Comparison of ENCODE assay signal across 20 mouse cellular contexts in genomic region chr11:4762511-4762910, GRCm38 (mm10). TPM values are rescaled to one million over a fixed set of nuclear protein-coding genes. Genes with fewer than 3 reads are reported as not detected.
DNase-seq lines count a peak whose midpoint lies in the region; ATAC-seq lines count a peak whose summit lies in the region.
"Had no signal": no experiment of that assay in that cellular context is flagged by ENCODE, and none has a peak within 500 bp of the region (broad histone marks: within the 10 kb centered on the region; RNA-seq: fewer than 3 reads in every experiment).

No protein-coding gene starts in this region.

- ATAC-seq in neural tube, embryonic 11.5 days (ENCODE audit: insufficient read depth, low FRiP score, low TSS enrichment) = no peak
- no peak for ATAC-seq in hindbrain, embryonic 12.5 days (ENCODE audit: low FRiP score)
- ATAC-seq in midbrain, embryonic 15.5 days (replicated peaks) = peak; percentile 5; the same call in 1 of the 2 replicates
- no peak for ATAC-seq in kidney, embryonic 14.5 days (ENCODE audit: low FRiP score, low TSS enrichment)
- no peak for ATAC-seq in heart, embryonic 12.5 days (ENCODE audit: insufficient number of reproducible peaks, low FRiP score)

- H3K27ac ChIP-seq in neural tube, embryonic 11.5 days (ENCODE audit: low read depth, low read length) = 0 out of 2 replicates have a peak overlapping the region, but pooled peaks have one; percentile 14
- peak overlapping the region; percentile 82 for H3K27ac ChIP-seq in hindbrain, embryonic 12.5 days
- H3K27ac ChIP-seq in midbrain, embryonic 15.5 days = peak overlapping the region; percentile 75
- no peak overlapping the region for H3K27ac ChIP-seq in kidney, embryonic 14.5 days (ENCODE audit: low read depth, low read length)
- H3K27ac ChIP-seq in heart, embryonic 12.5 days (ENCODE audit: poor library complexity, severe bottlenecking) = no peak overlapping the region
- H3K27ac ChIP-seq: embryonic facial prominence, embryonic 12.5 days; stomach, postnatal 0 days had no signal

- intact Hi-C loops in gastrocnemius, postnatal 14 days (cut with DNase I; ENCODE audit: low total_unique reads) = no loop called here

- H3K4me1 ChIP-seq in neural tube, embryonic 11.5 days (ENCODE audit: control insufficient read depth, insufficient read depth, low read length) = peaks cover 6% of the 10 kb centered on the region; the same call in 1 of the 2 replicates
- peaks cover 37% of the 10 kb centered on the region for H3K4me1 ChIP-seq in hindbrain, embryonic 12.5 days
- peaks cover 31% of the 10 kb centered on the region for H3K4me1 ChIP-seq in midbrain, embryonic 15.5 days
- H3K4me1 ChIP-seq in kidney, embryonic 14.5 days (ENCODE audit: control insufficient read depth, insufficient read depth, low read length) = no peaks in the 10 kb centered on the region
- H3K4me1 ChIP-seq in heart, embryonic 12.5 days (replicated peaks) = peaks cover 10% of the 10 kb centered on the region
- H3K4me1 ChIP-seq: embryonic facial prominence, embryonic 12.5 days had no signal

- no peaks in the 10 kb centered on the region for H3K36me3 ChIP-seq in neural tube, embryonic 11.5 days (ENCODE audit: control insufficient read depth, insufficient read depth, low read length)
- H3K36me3 ChIP-seq in hindbrain, embryonic 12.5 days = peaks cover 10% of the 10 kb centered on the region; the same call in 1 of the 2 replicates
- no peaks in the 10 kb centered on the region for H3K36me3 ChIP-seq in midbrain, embryonic 15.5 days (replicated peaks)
- H3K36me3 ChIP-seq in kidney, embryonic 14.5 days (ENCODE audit: control insufficient read depth, insufficient read depth, low read length) = no peaks in the 10 kb centered on the region; the same call in 1 of the 2 replicates
- H3K36me3 ChIP-seq in heart, embryonic 12.5 days = no peaks in the 10 kb centered on the region; the same call in 1 of the 2 replicates

- H3K4me2 ChIP-seq in neural tube, embryonic 11.5 days (ENCODE audit: low read depth) = no peak overlapping the region
- no peak overlapping the region for H3K4me2 ChIP-seq in hindbrain, embryonic 12.5 days (replicated peaks)
- no peak overlapping the region for H3K4me2 ChIP-seq in midbrain, embryonic 15.5 days
- no peak overlapping the region for H3K4me2 ChIP-seq in kidney, embryonic 14.5 days (replicated peaks; ENCODE audit: low read depth, low read length)
- H3K4me2 ChIP-seq in heart, embryonic 12.5 days = no peak overlapping the region
- H3K4me2 ChIP-seq: embryonic facial prominence, embryonic 12.5 days; liver, embryonic 11.5 days had no signal

- no peak overlapping the region for H3K9ac ChIP-seq in neural tube, embryonic 11.5 days (ENCODE audit: low read length)
- H3K9ac ChIP-seq in hindbrain, embryonic 12.5 days = no peak overlapping the region
- no peak overlapping the region for H3K9ac ChIP-seq in midbrain, embryonic 15.5 days
- no peak overlapping the region for H3K9ac ChIP-seq in kidney, embryonic 14.5 days (ENCODE audit: low read depth, low read length)
- H3K9ac ChIP-seq in heart, embryonic 12.5 days = no peak overlapping the region
- H3K9ac ChIP-seq: embryonic facial prominence, embryonic 12.5 days had no signal

- H3K9me3 ChIP-seq in neural tube, embryonic 11.5 days (ENCODE audit: control insufficient read depth, low read length) = no peaks in the 10 kb centered on the region
- H3K9me3 ChIP-seq in hindbrain, embryonic 12.5 days (replicated peaks) = no peaks in the 10 kb centered on the region
- H3K9me3 ChIP-seq in midbrain, embryonic 15.5 days = no peaks in the 10 kb centered on the region
- H3K9me3 ChIP-seq in kidney, embryonic 14.5 days (ENCODE audit: control insufficient read depth, low read length) = no peaks in the 10 kb centered on the region
- H3K9me3 ChIP-seq in heart, embryonic 12.5 days (replicated peaks) = no peaks in the 10 kb centered on the region
- H3K9me3 ChIP-seq: embryonic facial prominence, embryonic 12.5 days had no signal

- WGBS in neural tube, embryonic 11.5 days = 13% methylated on average over 2 of the region's 2 CpGs
- WGBS in hindbrain, embryonic 12.5 days = 14% methylated on average over 2 of the region's 2 CpGs
- WGBS in midbrain, embryonic 15.5 days = 23% methylated on average over 2 of the region's 2 CpGs
- 17% methylated on average over 2 of the region's 2 CpGs for WGBS in kidney, embryonic 14.5 days
- 11% methylated on average over 2 of the region's 2 CpGs for WGBS in heart, embryonic 12.5 days

- 0 out of 2 replicates have a peak, but pooled peaks cover 2% of the 10 kb centered on the region for H3K27me3 ChIP-seq in neural tube, embryonic 11.5 days (ENCODE audit: control insufficient read depth, insufficient read depth, low read length)
- peaks cover 20% of the 10 kb centered on the region for H3K27me3 ChIP-seq in hindbrain, embryonic 12.5 days
- no peaks in the 10 kb centered on the region for H3K27me3 ChIP-seq in midbrain, embryonic 15.5 days (replicated peaks)
- peaks cover 11% of the 10 kb centered on the region for H3K27me3 ChIP-seq in kidney, embryonic 14.5 days (ENCODE audit: control insufficient read depth, insufficient read depth, low read length)
- H3K27me3 ChIP-seq in heart, embryonic 12.5 days (replicated peaks) = peaks cover 42% of the 10 kb centered on the region

- H3K4me3 ChIP-seq in neural tube, embryonic 11.5 days (ENCODE audit: low read depth, low read length) = no peak overlapping the region
- no peak overlapping the region for H3K4me3 ChIP-seq in hindbrain, embryonic 12.5 days
- H3K4me3 ChIP-seq in midbrain, embryonic 15.5 days = no peak overlapping the region
- no peak overlapping the region for H3K4me3 ChIP-seq in kidney, embryonic 14.5 days (ENCODE audit: low read length)
- H3K4me3 ChIP-seq in heart, embryonic 12.5 days = no peak overlapping the region
- H3K4me3 ChIP-seq: embryonic facial prominence, embryonic 12.5 days; erythroblast, embryonic 14.5 days had no signal

- DNase-seq in neural tube, embryonic 11.5 days (ENCODE audit: low spot score) = no peak
- DNase-seq in neural tube, embryonic 10.5 days (ENCODE audit: extremely low spot score, low spot score) = no peak
- DNase-seq in gastrocnemius, postnatal 14 days = no peak
- DNase-seq: adrenal gland, postnatal 10 days; cerebellum, adult 11 months; cerebellum, postnatal 10 days; gastrocnemius, postnatal 36 days; kidney, adult 8-10 months; kidney, postnatal 4 days; lung, adult 18-20 months; lung, postnatal 14 days had no signal

RNA-seq across cellular contexts. Expression of gene Cabp7, which starts 15.9 kb away (rescaled TPM):
- polyA plus RNA-seq in neural tube, embryonic 11.5 days (2014; fragmentation: Nextera tagmentation; extraction: Ambion mirVana) = 2.6 and 3.4 TPM in 2 replicates
- 1.7 and 2.1 TPM in 2 replicates for polyA plus RNA-seq in hindbrain, embryonic 12.5 days (2016; fragmentation: Nextera tagmentation; extraction: Ambion mirVana)
- polyA plus RNA-seq in midbrain, embryonic 15.5 days (2015; fragmentation: Nextera tagmentation; extraction: Ambion mirVana) = 1.8 and 2.2 TPM in 2 replicates
- 0.13 TPM in 1 of 2 replicates, not detected in the other for polyA plus RNA-seq in kidney, embryonic 14.5 days (2014; fragmentation: Nextera tagmentation; extraction: Ambion mirVana)
- 0.15 and 0.18 TPM in 2 replicates for polyA plus RNA-seq in heart, embryonic 12.5 days (2016; fragmentation: Nextera tagmentation; extraction: Ambion mirVana)
- total RNA-seq in gastrocnemius, postnatal 14 days (2021) = under 1 TPM; 0.66 to 0.69 TPM
- total RNA-seq: megakaryocyte, adult 5-6 weeks had no signal
- polyA plus RNA-seq: erythroblast, embryonic 14.5 days had no signal

RNA-seq across cellular contexts. Expression of gene Zmat5, which starts 58.0 kb away (rescaled TPM):
- polyA plus RNA-seq in neural tube, embryonic 11.5 days (2014; fragmentation: Nextera tagmentation; extraction: Ambion mirVana) = 75.5 and 82.3 TPM in 2 replicates
- polyA plus RNA-seq in hindbrain, embryonic 12.5 days (2016; fragmentation: Nextera tagmentation; extraction: Ambion mirVana) = 64.6 and 68.9 TPM in 2 replicates
- polyA plus RNA-seq in midbrain, embryonic 15.5 days (2015; fragmentation: Nextera tagmentation; extraction: Ambion mirVana) = 57.0 and 59.1 TPM in 2 replicates
- polyA plus RNA-seq in kidney, embryonic 14.5 days (2014; fragmentation: Nextera tagmentation; extraction: Ambion mirVana) = 59.8 and 77.4 TPM in 2 replicates
- 48.1 and 53.6 TPM in 2 replicates for polyA plus RNA-seq in heart, embryonic 12.5 days (2016; fragmentation: Nextera tagmentation; extraction: Ambion mirVana)
- total RNA-seq in gastrocnemius, postnatal 14 days (2021) = 10 to 100 TPM; 14.8 to 15.1 TPM

RNA-seq across cellular contexts. Expression of gene Uqcr10, which starts 58.4 kb away (rescaled TPM):
- polyA plus RNA-seq in neural tube, embryonic 11.5 days (2014; fragmentation: Nextera tagmentation; extraction: Ambion mirVana) = 505 and 528 TPM in 2 replicates
- polyA plus RNA-seq in hindbrain, embryonic 12.5 days (2016; fragmentation: Nextera tagmentation; extraction: Ambion mirVana) = 444 and 517 TPM in 2 replicates
- polyA plus RNA-seq in midbrain, embryonic 15.5 days (2015; fragmentation: Nextera tagmentation; extraction: Ambion mirVana) = 556 and 560 TPM in 2 replicates
- 800 and 1,083 TPM in 2 replicates for polyA plus RNA-seq in kidney, embryonic 14.5 days (2014; fragmentation: Nextera tagmentation; extraction: Ambion mirVana)
- 1,618 and 1,621 TPM in 2 replicates for polyA plus RNA-seq in heart, embryonic 12.5 days (2016; fragmentation: Nextera tagmentation; extraction: Ambion mirVana)
- total RNA-seq in gastrocnemius, postnatal 14 days (2021) = 100 to 1,000 TPM; 851 to 959 TPM

Comparison
In these comparisons a context has a peak if more than half of its experiments do, and no peak if none do; other contexts are left out.
1. H3K27ac ChIP-seq: peak in neural tube, embryonic 11.5 days (single experiment), hindbrain, embryonic 12.5 days (single experiment) and midbrain, embryonic 15.5 days (single experiment); none in kidney, embryonic 14.5 days (single experiment) and heart, embryonic 12.5 days (single experiment).